Mouse (Mus musculus) limb, embryonic 14.5 days (tissue): Measurements from ENCODE around the gene Pih1d1. TPM values are rescaled to one million over a fixed set of nuclear protein-coding genes. Genes with fewer than 3 reads are reported as not detected.

Source experiments
- ATAC-seq: fragments of 200-750 bp; cut with Nextera tagmentation; 2 replicates; pipeline ENCODE4 v1.8.0; 2017; ENCODE audit warnings: low read depth, moderate number of reproducible peaks, moderate TSS enrichment; ENCODE audit not compliant: low FRiP score
- DNase-seq: peaks from one replicate; pipeline ENCODE4 v3.0.0-alpha.2; 2015; ENCODE audit warnings: low spot score
- H3K27ac ChIP-seq: fragments of 300-500 bp; sonication (generic); replicated peaks from 2 replicates; pipeline ENCODE4 v1.5.1; 2014; ENCODE audit warnings: low read depth, mild to moderate bottlenecking, low read length, moderate library complexity, mixed read lengths
- H3K27me3 ChIP-seq: fragments of 300-500 bp; sonication (generic); 2 replicates; pipeline ENCODE4 v1.6.1; 2014; ENCODE audit warnings: low read length, mixed read lengths; ENCODE audit not compliant: control insufficient read depth, insufficient read depth
- H3K36me3 ChIP-seq: fragments of 300-500 bp; sonication (generic); 2 replicates; pipeline ENCODE4 v1.6.1; 2014; ENCODE audit warnings: mild to moderate bottlenecking, low read length, moderate library complexity, mixed read lengths; ENCODE audit not compliant: control insufficient read depth, insufficient read depth
- H3K4me1 ChIP-seq: fragments of 300-500 bp; sonication (generic); 2 replicates; pipeline ENCODE4 v1.6.1; 2014; ENCODE audit warnings: antibody characterized with exemption, low read length, mixed read lengths; ENCODE audit not compliant: control insufficient read depth, insufficient read depth
- H3K4me2 ChIP-seq: fragments of 300-500 bp; sonication (generic); replicated peaks from 2 replicates; pipeline ENCODE4 v1.6.1; 2014; ENCODE audit warnings: low read depth, mild to moderate bottlenecking, low read length, moderate library complexity; ENCODE audit not compliant: severe bottlenecking
- H3K4me3 ChIP-seq: fragments of 300-500 bp; sonication (generic); replicated peaks from 2 replicates; pipeline ENCODE4 v1.5.1; 2014; ENCODE audit warnings: low read length
- H3K9ac ChIP-seq: fragments of 300-500 bp; sonication (generic); 2 replicates; pipeline ENCODE4 v1.6.1; 2014; ENCODE audit warnings: mild to moderate bottlenecking, low read depth, low read length, moderate library complexity; ENCODE audit not compliant: severe bottlenecking
- H3K9me3 ChIP-seq: fragments of 300-500 bp; sonication (generic); 2 replicates; pipeline ENCODE4 v1.6.1; 2016; ENCODE audit warnings: low read length; ENCODE audit not compliant: control insufficient read depth
- POLR2A ChIP-seq: fragments of 200-500 bp; IDR thresholded peaks from 2 replicates; pipeline ENCODE4 v1.8.0; 2012; ENCODE audit warnings: inconsistent platforms, mild to moderate bottlenecking, moderate library complexity, borderline replicate concordance; ENCODE audit not compliant: insufficient read depth, insufficient read length; ENCODE audit errors: extremely low read depth
- WGBS: fragments of 180-500 bp; shearing (Covaris S2); extraction: QIAGEN DNeasy Blood & Tissue Kit; methylation state at CpG from one replicate; pipeline ENCODE4 v1.1.7; 2014; 5-methylcytosine and 5-hydroxymethylcytosine counted together
- microRNA counts: library from miRNA; unstranded; fragments of <30 nt; microRNA quantifications from one replicate; lab custom pipeline; 2016
- microRNA-seq: library from miRNA; unstranded; fragments of <30 nt; microRNA quantifications from one replicate; pipeline ENCODE4, GENCODE M21; 2016
- polyA plus RNA-seq, 2 experiments: library from polyadenylated mRNA; depleted of rRNA in 1 of 2; stranded (reverse) in 1 of 2; unstranded in 1 of 2; fragments of >200 nt; fragmentation: Nextera tagmentation in 1 of 2; extraction: Ambion mirVana in 1 of 2; gene quantifications; 2 replicates each; pipeline versions ENCODE4 v1.2.1 to v1.2.3; 2012 to 2014

Pih1d1 gene
- polyA plus RNA-seq, 2 experiments = 86.4 to 115 TPM

DNA sequence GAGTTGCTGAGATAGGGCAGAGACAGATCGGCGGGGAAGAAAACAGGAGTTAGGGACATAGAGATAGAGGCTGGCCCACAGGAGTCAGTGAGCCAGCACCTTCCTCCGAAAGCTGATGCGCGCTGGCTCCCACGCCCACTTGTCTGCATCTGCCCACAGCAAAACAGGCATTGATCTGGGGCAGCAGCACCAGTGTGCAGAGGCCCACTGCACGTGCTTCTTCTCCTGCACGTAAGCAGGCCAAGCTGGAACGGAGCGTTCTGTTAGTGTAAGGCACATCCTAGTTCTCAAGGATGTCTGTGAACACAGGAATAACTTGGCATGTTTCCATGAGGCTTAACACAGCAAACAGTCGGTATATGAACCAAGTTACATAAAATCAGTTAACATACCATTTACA, 44.9 kb downstream of the Pih1d1 start:
- Histone ChIP-seq H3K4me1 (no peaks in the 10 kb centered on the region), H3K27me3 (no peaks in the 10 kb centered on the region), H3K9ac (no peak overlapping the region), H3K27ac (no peak overlapping the region), H3K36me3 (no peaks in the 10 kb centered on the region), H3K4me2 (no peak overlapping the region), H3K4me3 (no peak overlapping the region), H3K9me3 (no peaks in the 10 kb centered on the region)
- no peak for TF ChIP-seq POLR2A
- ATAC-seq (no peak), DNase-seq (no peak)
- WGBS = 81% methylated on average over 11 of the region's 11 CpGs

DNA sequence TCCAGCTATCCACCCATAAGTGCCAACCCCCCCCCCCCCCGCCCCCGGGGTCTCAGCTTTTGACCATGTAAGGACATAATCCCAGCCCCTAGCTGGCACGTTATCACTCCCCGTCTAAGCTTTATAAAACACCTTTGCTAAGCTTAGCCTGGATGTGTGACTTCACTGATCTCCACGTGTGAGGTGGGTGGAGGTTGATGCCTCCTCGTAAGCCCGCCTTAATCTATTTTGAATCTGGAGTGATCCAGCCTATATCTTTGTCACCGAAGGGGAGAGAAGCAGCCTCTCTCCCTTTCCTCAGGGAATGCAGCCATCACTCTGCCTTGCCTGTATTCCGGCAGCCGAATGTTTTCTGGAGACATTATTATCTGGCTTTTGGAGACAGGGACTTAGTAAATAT, 48.6 kb downstream of the Pih1d1 start:
- ATAC-seq = no peak
- no peak for DNase-seq
- Histone ChIP-seq H3K27me3 (no peaks in the 10 kb centered on the region), H3K4me1 (no peaks in the 10 kb centered on the region), H3K9ac (no peak overlapping the region), H3K4me3 (no peak overlapping the region), H3K27ac (no peak overlapping the region), H3K36me3 (no peaks in the 10 kb centered on the region), H3K4me2 (no peak overlapping the region), H3K9me3 (no peaks in the 10 kb centered on the region)
- no peak for TF ChIP-seq POLR2A
- WGBS = 40% methylated on average over 10 of the region's 10 CpGs

DNA sequence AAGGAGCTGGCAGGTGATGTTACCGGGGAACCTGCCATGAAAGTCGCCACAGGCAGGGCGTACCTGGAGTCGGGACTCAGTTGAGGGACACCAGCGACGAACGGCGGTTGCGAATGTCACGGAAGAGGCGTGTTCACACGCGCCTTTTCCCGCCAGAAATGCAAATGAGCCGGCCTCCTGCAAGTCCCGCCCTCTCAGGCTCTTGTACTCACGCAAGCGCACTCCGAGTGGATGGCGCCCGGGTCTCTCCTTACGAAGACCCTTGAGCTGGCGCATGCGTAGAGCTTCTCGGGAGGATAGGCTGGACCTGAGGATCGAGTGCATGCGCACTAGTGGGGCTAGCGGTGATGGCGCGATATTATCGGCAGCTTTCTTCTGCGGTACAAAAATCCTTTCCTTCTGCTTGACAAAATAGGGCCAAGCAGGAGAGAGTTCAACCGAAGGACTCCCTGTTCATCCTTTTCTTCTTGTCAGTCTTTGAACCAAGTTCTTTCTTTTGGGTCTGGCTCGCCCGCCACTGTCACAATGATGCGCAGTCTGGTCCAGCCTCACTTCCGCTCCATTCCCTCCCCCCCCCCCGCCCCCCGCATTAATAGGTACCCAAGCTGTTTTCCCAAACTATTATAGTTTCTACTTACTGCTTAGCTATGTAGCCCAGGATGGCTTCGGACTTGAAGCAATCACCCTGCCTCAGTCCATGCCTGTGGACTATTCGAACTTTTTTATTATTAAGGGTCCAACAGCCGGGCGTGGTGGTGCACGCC, 50.5 kb downstream of the Pih1d1 start, which contains the start of gene Ccdc155:
Ccdc155 (minus strand) TSS at position 513 of the 764 bp plus-strand sequence.
- Histone ChIP-seq H3K9ac (peak within 1 kb of the TSS; percentile 52), H3K9me3 (no peaks in the 10 kb centered on the region), H3K4me3 (peak within 1 kb of the TSS; percentile 47), H3K27me3 (no peaks in the 10 kb centered on the region), H3K27ac (no peak within 1 kb of the TSS), H3K4me1 (no peaks in the 10 kb centered on the region), H3K36me3 (no peaks in the 10 kb centered on the region), H3K4me2 (peak within 1 kb of the TSS; percentile 50)
- WGBS = 8% methylated on average over 43 of the region's 44 CpGs
- ATAC-seq = peak; percentile 98
- DNase-seq = peak; percentile 96
- TF ChIP-seq POLR2A = peak; percentile 42; the same call in 1 of the 2 replicates

DNA sequence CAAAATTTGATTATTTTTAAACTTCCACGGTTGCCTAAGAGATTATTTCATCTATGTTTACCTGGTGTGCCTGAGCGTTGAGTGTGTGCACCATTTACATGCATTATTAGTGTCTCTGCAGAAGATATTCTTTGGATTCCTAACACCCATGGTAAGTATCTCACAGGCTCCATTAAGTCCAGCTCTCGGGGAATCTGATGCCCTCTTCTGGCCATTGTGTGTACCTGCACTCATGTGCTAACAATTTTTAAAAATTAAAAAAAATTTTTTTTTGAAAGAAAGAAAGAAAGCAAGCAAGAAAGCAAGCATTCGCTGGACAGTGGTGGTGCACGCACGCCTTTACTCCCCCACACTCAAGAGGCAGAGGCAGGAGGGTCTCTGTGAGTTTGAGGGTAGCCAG, 54.2 kb downstream of the Pih1d1 start:
- no peak for DNase-seq
- peaks cover 13% of the 10 kb centered on the region for H3K27me3 ChIP-seq
- no peak overlapping the region for H3K4me3 ChIP-seq
- no peaks in the 10 kb centered on the region for H3K9me3 ChIP-seq
- 0 out of 2 replicates have a peak, but pooled peaks cover 7% of the 10 kb centered on the region for H3K4me1 ChIP-seq
- no peak overlapping the region for H3K27ac ChIP-seq
- H3K36me3 ChIP-seq = no peaks in the 10 kb centered on the region
- no peak for TF ChIP-seq POLR2A
- no peak overlapping the region for H3K4me2 ChIP-seq
- no peak for ATAC-seq
- 76% methylated on average over 6 of the region's 6 CpGs for WGBS
- H3K9ac ChIP-seq = no peak overlapping the region

MicroRNAs encoded within 50 kb of the gene (microRNA counts, 519-probe panel; counts per million panel counts)
- 2,516 counts per million, percentile 42 among the panel's probes with 10 or more counts for microRNA mmu-miR-150 (lab: Ali Mortazavi, UCI)

Small RNAs within 50 kb of the gene (microRNA-seq; reads per million reads assigned to microRNA genes)
- gene Mir150 (12.1 reads per million, percentile 23 among the genes with 10 or more reads in this experiment), gene Mir5121 (18.5 reads per million, percentile 29 among the genes with 10 or more reads in this experiment), gene Mir7055 (not detected)

Other genes with a start within 250 kb of the Pih1d1 start
Only the 30 nearest of the 32 such genes appear.
- 0.05 TPM in 1 of 2 replicates, not detected in the other for gene Tsks, start 211.1 kb upstream of the Pih1d1 start, polyA plus RNA-seq (2012; rRNA removed)
- 0.14 TPM in 1 of 2 replicates, not detected in the other for gene Tsks, start 211.1 kb upstream of the Pih1d1 start, polyA plus RNA-seq (2014; fragmentation: Nextera tagmentation; extraction: Ambion mirVana)
- 78.9 and 115 TPM in 2 replicates for gene Cpt1c, start 179.5 kb upstream of the Pih1d1 start, polyA plus RNA-seq (2012; rRNA removed)
- 26.3 and 33.6 TPM in 2 replicates for gene Cpt1c, start 179.5 kb upstream of the Pih1d1 start, polyA plus RNA-seq (2014; fragmentation: Nextera tagmentation; extraction: Ambion mirVana)
- 607 and 720 TPM in 2 replicates for gene Prmt1, start 167.7 kb upstream of the Pih1d1 start, polyA plus RNA-seq (2012; rRNA removed)
- gene Prmt1, start 167.7 kb upstream of the Pih1d1 start, polyA plus RNA-seq (2014; fragmentation: Nextera tagmentation; extraction: Ambion mirVana) = 166 and 187 TPM in 2 replicates
- 142 and 168 TPM in 2 replicates for gene Irf3, start 156.7 kb upstream of the Pih1d1 start, polyA plus RNA-seq (2012; rRNA removed)
- 92.5 and 92.7 TPM in 2 replicates for gene Irf3, start 156.7 kb upstream of the Pih1d1 start, polyA plus RNA-seq (2014; fragmentation: Nextera tagmentation; extraction: Ambion mirVana)
- gene Bcl2l12, start 155.6 kb upstream of the Pih1d1 start, polyA plus RNA-seq (2012; rRNA removed) = 81.3 and 104 TPM in 2 replicates
- 54.9 and 62.9 TPM in 2 replicates for gene Bcl2l12, start 155.6 kb upstream of the Pih1d1 start, polyA plus RNA-seq (2014; fragmentation: Nextera tagmentation; extraction: Ambion mirVana)
- 114 and 135 TPM in 2 replicates for gene Scaf1, start 137.9 kb upstream of the Pih1d1 start, polyA plus RNA-seq (2012; rRNA removed)
- 50.7 and 58.3 TPM in 2 replicates for gene Scaf1, start 137.9 kb upstream of the Pih1d1 start, polyA plus RNA-seq (2014; fragmentation: Nextera tagmentation; extraction: Ambion mirVana)
- gene Rras, start 136.3 kb upstream of the Pih1d1 start, polyA plus RNA-seq (2012; rRNA removed) = 53.8 and 60.9 TPM in 2 replicates
- 42.8 and 43.7 TPM in 2 replicates for gene Rras, start 136.3 kb upstream of the Pih1d1 start, polyA plus RNA-seq (2014; fragmentation: Nextera tagmentation; extraction: Ambion mirVana)
- gene Prr12, start 101.4 kb upstream of the Pih1d1 start, polyA plus RNA-seq (2012; rRNA removed) = 25.2 and 26.8 TPM in 2 replicates
- 16.0 and 19.6 TPM in 2 replicates for gene Prr12, start 101.4 kb upstream of the Pih1d1 start, polyA plus RNA-seq (2014; fragmentation: Nextera tagmentation; extraction: Ambion mirVana)
- 82.7 and 86.8 TPM in 2 replicates for gene Nosip, start 91.9 kb upstream of the Pih1d1 start, polyA plus RNA-seq (2012; rRNA removed)
- gene Nosip, start 91.9 kb upstream of the Pih1d1 start, polyA plus RNA-seq (2014; fragmentation: Nextera tagmentation; extraction: Ambion mirVana) = 68.1 and 69.6 TPM in 2 replicates
- 50.4 and 54.1 TPM in 2 replicates for gene Prrg2, start 91.6 kb upstream of the Pih1d1 start, polyA plus RNA-seq (2012; rRNA removed)
- gene Prrg2, start 91.6 kb upstream of the Pih1d1 start, polyA plus RNA-seq (2014; fragmentation: Nextera tagmentation; extraction: Ambion mirVana) = 18.6 and 21.4 TPM in 2 replicates
- 679 and 759 TPM in 2 replicates for gene Rcn3, start 62.1 kb upstream of the Pih1d1 start, polyA plus RNA-seq (2012; rRNA removed)
- 569 and 577 TPM in 2 replicates for gene Rcn3, start 62.1 kb upstream of the Pih1d1 start, polyA plus RNA-seq (2014; fragmentation: Nextera tagmentation; extraction: Ambion mirVana)
- gene Fcgrt, start 50.5 kb upstream of the Pih1d1 start, polyA plus RNA-seq (2012; rRNA removed) = 56.1 and 64.6 TPM in 2 replicates
- gene Fcgrt, start 50.5 kb upstream of the Pih1d1 start, polyA plus RNA-seq (2014; fragmentation: Nextera tagmentation; extraction: Ambion mirVana) = 88.4 and 89.0 TPM in 2 replicates
- 563 and 814 TPM in 2 replicates for gene Rps11, start 29.9 kb upstream of the Pih1d1 start, polyA plus RNA-seq (2012; rRNA removed)
- gene Rps11, start 29.9 kb upstream of the Pih1d1 start, polyA plus RNA-seq (2014; fragmentation: Nextera tagmentation; extraction: Ambion mirVana) = 1,719 and 1,751 TPM in 2 replicates
- gene Rpl13a, start 25.5 kb upstream of the Pih1d1 start, polyA plus RNA-seq (2012; rRNA removed) = 3,691 and 3,912 TPM in 2 replicates
- gene Rpl13a, start 25.5 kb upstream of the Pih1d1 start, polyA plus RNA-seq (2014; fragmentation: Nextera tagmentation; extraction: Ambion mirVana) = 1,718 and 1,777 TPM in 2 replicates
- gene Gm45713, start 18.1 kb upstream of the Pih1d1 start, polyA plus RNA-seq (2012; rRNA removed) = 0.31 TPM in 1 of 2 replicates, not detected in the other
- gene Gm45713, start 18.1 kb upstream of the Pih1d1 start, polyA plus RNA-seq (2014; fragmentation: Nextera tagmentation; extraction: Ambion mirVana) = 0.39 and 1.4 TPM in 2 replicates
- gene Flt3l, start 17.9 kb upstream of the Pih1d1 start, polyA plus RNA-seq (2012; rRNA removed) = 12.4 and 18.6 TPM in 2 replicates
- 2.2 and 3.3 TPM in 2 replicates for gene Flt3l, start 17.9 kb upstream of the Pih1d1 start, polyA plus RNA-seq (2014; fragmentation: Nextera tagmentation; extraction: Ambion mirVana)
- 45.6 and 67.3 TPM in 2 replicates for gene Aldh16a1, start 281 bp downstream of the Pih1d1 start, polyA plus RNA-seq (2012; rRNA removed)
- 40.0 and 47.7 TPM in 2 replicates for gene Aldh16a1, start 281 bp downstream of the Pih1d1 start, polyA plus RNA-seq (2014; fragmentation: Nextera tagmentation; extraction: Ambion mirVana)
- 0.40 and 0.58 TPM in 2 replicates for gene Slc17a7, start 9.6 kb downstream of the Pih1d1 start, polyA plus RNA-seq (2012; rRNA removed)
- gene Slc17a7, start 9.6 kb downstream of the Pih1d1 start, polyA plus RNA-seq (2014; fragmentation: Nextera tagmentation; extraction: Ambion mirVana) = 0.17 and 0.18 TPM in 2 replicates
- 0.09 and 0.27 TPM in 2 replicates for gene Gfy, start 25.3 kb downstream of the Pih1d1 start, polyA plus RNA-seq (2012; rRNA removed)
- not detected in 2 replicates for gene Gfy, start 25.3 kb downstream of the Pih1d1 start, polyA plus RNA-seq (2014; fragmentation: Nextera tagmentation; extraction: Ambion mirVana)
- gene Pth2, start 26.7 kb downstream of the Pih1d1 start, polyA plus RNA-seq (2012; rRNA removed) = not detected in 2 replicates
- not detected in 2 replicates for gene Pth2, start 26.7 kb downstream of the Pih1d1 start, polyA plus RNA-seq (2014; fragmentation: Nextera tagmentation; extraction: Ambion mirVana)
- 1.4 and 1.5 TPM in 2 replicates for gene Ccdc155, start 50.6 kb downstream of the Pih1d1 start, polyA plus RNA-seq (2012; rRNA removed)
- 0.79 and 1.2 TPM in 2 replicates for gene Ccdc155, start 50.6 kb downstream of the Pih1d1 start, polyA plus RNA-seq (2014; fragmentation: Nextera tagmentation; extraction: Ambion mirVana)
- 3.0 and 4.8 TPM in 2 replicates for gene Dkkl1, start 57.8 kb downstream of the Pih1d1 start, polyA plus RNA-seq (2012; rRNA removed)
- 9.0 and 14.8 TPM in 2 replicates for gene Dkkl1, start 57.8 kb downstream of the Pih1d1 start, polyA plus RNA-seq (2014; fragmentation: Nextera tagmentation; extraction: Ambion mirVana)
- 450 and 560 TPM in 2 replicates for gene Tead2, start 61.5 kb downstream of the Pih1d1 start, polyA plus RNA-seq (2012; rRNA removed)
- 143 and 168 TPM in 2 replicates for gene Tead2, start 61.5 kb downstream of the Pih1d1 start, polyA plus RNA-seq (2014; fragmentation: Nextera tagmentation; extraction: Ambion mirVana)
- 4.9 and 6.0 TPM in 2 replicates for gene Cd37, start 84.8 kb downstream of the Pih1d1 start, polyA plus RNA-seq (2012; rRNA removed)
- 2.6 and 3.7 TPM in 2 replicates for gene Cd37, start 84.8 kb downstream of the Pih1d1 start, polyA plus RNA-seq (2014; fragmentation: Nextera tagmentation; extraction: Ambion mirVana)
- gene Slc6a16, start 86.8 kb downstream of the Pih1d1 start, polyA plus RNA-seq (2012; rRNA removed) = 0.18 and 0.29 TPM in 2 replicates
- gene Slc6a16, start 86.8 kb downstream of the Pih1d1 start, polyA plus RNA-seq (2014; fragmentation: Nextera tagmentation; extraction: Ambion mirVana) = 0.21 TPM in 1 of 2 replicates, not detected in the other
- not detected in 2 replicates for gene Slc6a21, start 123.2 kb downstream of the Pih1d1 start, polyA plus RNA-seq (2012; rRNA removed)
- gene Slc6a21, start 123.2 kb downstream of the Pih1d1 start, polyA plus RNA-seq (2014; fragmentation: Nextera tagmentation; extraction: Ambion mirVana) = not detected in 2 replicates
- 42.6 and 46.1 TPM in 2 replicates for gene Trpm4, start 179.5 kb downstream of the Pih1d1 start, polyA plus RNA-seq (2012; rRNA removed)
- 15.8 TPM in 2 replicates for gene Trpm4, start 179.5 kb downstream of the Pih1d1 start, polyA plus RNA-seq (2014; fragmentation: Nextera tagmentation; extraction: Ambion mirVana)
- gene Hrc, start 181.0 kb downstream of the Pih1d1 start, polyA plus RNA-seq (2012; rRNA removed) = 9.5 and 17.9 TPM in 2 replicates
- gene Hrc, start 181.0 kb downstream of the Pih1d1 start, polyA plus RNA-seq (2014; fragmentation: Nextera tagmentation; extraction: Ambion mirVana) = 4.1 and 5.9 TPM in 2 replicates
- gene Ppfia3, start 212.7 kb downstream of the Pih1d1 start, polyA plus RNA-seq (2012; rRNA removed) = 12.3 and 13.8 TPM in 2 replicates
- 8.4 and 9.0 TPM in 2 replicates for gene Ppfia3, start 212.7 kb downstream of the Pih1d1 start, polyA plus RNA-seq (2014; fragmentation: Nextera tagmentation; extraction: Ambion mirVana)
- 4.1 and 4.7 TPM in 2 replicates for gene Lin7b, start 216.3 kb downstream of the Pih1d1 start, polyA plus RNA-seq (2012; rRNA removed)
- gene Lin7b, start 216.3 kb downstream of the Pih1d1 start, polyA plus RNA-seq (2014; fragmentation: Nextera tagmentation; extraction: Ambion mirVana) = 1.7 and 2.2 TPM in 2 replicates